Mouse (Mus musculus) lung, postnatal 14 days (tissue): ENCODE results near the gene Lrrc1.

Experiments used
- DNase-seq: peaks from one replicate; pipeline ENCODE4 v3.0.0; 2021

The Lrrc1 gene

GRCm38 (mm10) chr9:77420200-77420585, 124.5 kb downstream of the Lrrc1 start:
- no peak for DNase-seq

DNA sequence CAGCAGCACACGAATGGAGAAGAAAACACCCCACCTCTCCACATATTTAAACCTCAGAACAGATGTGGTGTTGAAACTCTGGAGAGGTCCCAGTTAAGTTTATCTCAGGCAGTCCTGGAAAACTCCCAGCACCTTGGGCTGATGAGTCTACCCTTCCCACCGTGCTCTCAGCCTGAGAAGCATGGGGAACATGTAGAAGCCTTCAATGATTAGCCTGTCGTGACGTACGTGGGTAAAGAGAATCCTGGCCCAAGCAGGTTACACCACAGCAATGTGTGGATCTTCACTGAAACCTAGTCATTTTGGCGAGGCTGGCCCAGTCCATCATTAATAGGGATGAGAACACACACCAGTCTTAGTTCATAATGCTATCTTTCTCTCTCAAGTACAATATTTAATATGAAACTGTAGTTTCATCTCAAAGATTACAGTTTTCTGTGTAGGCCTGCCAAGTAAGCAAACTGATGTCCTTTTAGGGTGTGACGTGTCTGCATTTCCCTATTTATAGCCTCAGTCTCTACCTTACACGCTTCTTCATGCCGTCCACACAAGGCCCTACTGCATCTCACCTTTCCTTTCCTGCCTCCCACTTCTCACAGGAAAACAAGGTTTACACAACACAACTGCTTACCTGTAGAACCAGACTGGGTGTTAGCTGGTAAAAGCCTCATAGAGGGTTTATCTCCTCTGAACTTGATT, 125.0 kb downstream of the Lrrc1 start:
- DNase-seq, result no peak

DNA sequence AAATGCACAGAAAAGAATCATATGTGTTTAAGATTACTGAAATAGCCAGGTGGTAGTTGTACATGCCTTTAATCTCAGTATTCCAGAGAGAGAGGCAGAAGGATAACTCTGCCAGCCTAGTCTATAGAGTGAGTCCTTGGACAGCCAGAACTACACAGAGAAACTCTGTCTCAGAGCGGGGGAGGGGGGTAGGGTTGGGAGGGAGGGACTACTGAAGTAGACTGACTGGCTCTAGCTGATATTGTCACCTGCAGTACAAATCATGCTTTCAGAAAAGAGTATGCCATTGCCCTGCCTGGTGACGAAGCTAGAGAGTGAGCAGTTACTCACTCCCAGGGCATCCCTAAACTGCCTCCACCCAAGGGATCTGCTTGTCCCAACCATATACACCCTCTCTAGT, 125.9 kb downstream of the Lrrc1 start:
- DNase-seq, result no peak

- DNase-seq, result no peak
Measured at GRCm38 (mm10) chr9:77416486-77416885, 128.2 kb downstream of the Lrrc1 start.

GRCm38 (mm10) chr9:77416002-77416401, 128.7 kb downstream of the Lrrc1 start:
- no peak for DNase-seq

- DNase-seq, result no peak
Measured at GRCm38 (mm10) chr9:77411830-77412425, 132.7 kb downstream of the Lrrc1 start.

- DNase-seq, result no peak
Measured at GRCm38 (mm10) chr9:77410968-77411367, 133.7 kb downstream of the Lrrc1 start.

GRCm38 (mm10) chr9:77410524-77410923, 134.1 kb downstream of the Lrrc1 start:
- DNase-seq, result no peak

DNA sequence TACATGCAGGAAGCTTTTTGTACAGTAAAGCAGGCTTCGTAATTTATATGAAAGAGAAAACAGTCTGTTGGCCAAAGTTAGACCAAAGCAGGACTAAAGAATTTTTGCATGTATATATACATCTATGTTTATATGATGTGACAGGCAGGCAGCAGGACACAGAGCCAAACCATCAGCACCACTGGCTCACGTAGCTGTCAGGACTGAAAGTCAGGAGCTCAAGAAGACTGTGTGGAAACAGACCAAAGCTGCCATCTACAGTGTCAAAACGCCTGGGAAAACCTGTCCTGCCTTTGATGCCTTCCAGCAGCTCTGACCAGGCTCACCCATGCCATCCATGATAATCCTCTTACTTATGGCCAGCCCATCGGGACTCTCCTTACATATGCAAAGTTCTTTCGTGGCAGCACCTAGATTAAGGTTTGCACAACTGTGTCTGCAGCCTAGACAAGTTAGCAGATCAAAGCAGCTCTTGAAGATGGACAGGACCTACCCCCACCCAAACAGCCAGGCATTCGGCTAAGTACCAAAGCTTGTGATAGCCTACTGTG, 136.5 kb downstream of the Lrrc1 start:
- DNase-seq, result no peak

GRCm38 (mm10) chr9:77406906-77407305, 137.8 kb downstream of the Lrrc1 start:
- DNase-seq, result peak; percentile 72

- DNase-seq, result no peak
Measured at GRCm38 (mm10) chr9:77404458-77404857, 140.2 kb downstream of the Lrrc1 start.

DNA sequence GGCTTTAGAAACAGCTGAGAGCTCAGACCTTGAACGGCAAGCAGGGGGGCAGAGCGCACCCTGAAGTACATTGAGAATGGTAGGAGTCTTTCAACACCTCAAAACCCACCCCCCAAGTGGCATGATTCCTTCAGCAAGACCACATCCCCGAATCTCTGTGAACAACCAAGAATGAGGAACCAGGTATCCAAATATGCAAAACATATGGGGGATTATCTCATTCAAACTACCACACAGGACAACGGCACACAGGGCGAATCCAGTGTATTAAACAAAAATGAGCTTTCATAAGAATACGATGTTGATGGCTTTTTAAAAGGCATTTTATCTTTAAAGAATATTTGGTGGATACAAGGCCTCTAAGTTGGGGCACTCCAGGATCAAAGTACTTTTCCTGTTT, 140.7 kb downstream of the Lrrc1 start:
- no peak for DNase-seq

DNA sequence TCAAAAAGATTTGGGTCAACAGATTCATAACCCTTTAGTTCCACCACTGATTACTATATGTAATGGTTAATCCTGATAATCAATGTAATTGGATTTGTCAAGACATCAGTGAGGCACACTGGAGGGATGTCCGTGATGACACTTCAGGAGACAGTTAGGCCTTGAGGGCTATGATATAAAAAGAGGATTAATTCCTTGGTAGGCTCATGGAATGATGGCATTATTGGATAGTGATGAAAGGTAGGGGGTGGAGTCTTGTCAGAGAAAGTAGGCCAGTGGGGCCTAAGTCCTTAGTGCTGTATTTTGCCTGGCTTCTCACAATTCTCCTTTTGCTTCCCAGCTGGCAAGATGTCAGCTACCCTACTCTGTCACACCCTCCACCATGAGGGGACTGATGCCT, 141.7 kb downstream of the Lrrc1 start:
- no peak for DNase-seq

GRCm38 (mm10) chr9:77399801-77400200, 144.9 kb downstream of the Lrrc1 start:
- no peak for DNase-seq

- no peak for DNase-seq
Measured at GRCm38 (mm10) chr9:77398856-77399631, 145.6 kb downstream of the Lrrc1 start.

GRCm38 (mm10) chr9:77397027-77397426, 147.6 kb downstream of the Lrrc1 start:
- DNase-seq, result no peak

DNA sequence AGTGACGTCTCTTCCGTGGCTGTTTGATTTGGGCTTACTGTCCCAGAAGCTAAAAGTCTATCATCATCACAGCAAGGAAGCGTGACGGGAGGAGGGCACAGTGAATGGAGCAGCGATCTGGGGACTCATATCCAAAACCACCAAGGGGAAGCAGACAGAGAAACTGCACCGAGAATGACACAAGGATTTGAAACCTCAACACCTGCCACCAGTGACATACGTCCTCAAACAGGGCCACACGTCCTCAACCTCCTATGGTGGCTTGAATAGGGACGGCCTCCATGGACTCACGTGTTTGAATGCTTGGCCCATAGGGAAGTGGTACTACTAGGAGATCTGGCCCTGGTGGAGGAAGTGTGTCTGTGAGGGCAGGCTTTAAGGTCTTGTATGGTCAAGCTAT, 153.4 kb downstream of the Lrrc1 start:
- no peak for DNase-seq

DNA sequence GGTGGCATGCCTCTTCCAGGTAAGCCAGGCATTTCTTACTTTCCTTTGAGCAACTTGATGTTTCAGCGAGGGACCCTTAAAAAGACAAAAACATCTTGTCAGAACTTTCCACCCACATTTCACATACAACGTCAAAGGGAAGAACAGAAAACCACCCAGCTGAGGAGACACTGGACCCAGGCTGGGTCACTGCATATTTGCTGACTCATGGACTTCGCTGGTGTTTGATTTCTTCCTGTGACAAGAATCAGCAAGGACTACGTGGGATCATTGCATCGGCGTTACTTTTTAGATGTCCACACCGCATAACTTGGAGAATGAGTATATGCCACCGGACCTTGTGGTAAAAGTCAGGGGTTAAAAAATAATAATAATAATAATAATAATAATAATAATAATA, 155.7 kb downstream of the Lrrc1 start:
- no peak for DNase-seq

DNA sequence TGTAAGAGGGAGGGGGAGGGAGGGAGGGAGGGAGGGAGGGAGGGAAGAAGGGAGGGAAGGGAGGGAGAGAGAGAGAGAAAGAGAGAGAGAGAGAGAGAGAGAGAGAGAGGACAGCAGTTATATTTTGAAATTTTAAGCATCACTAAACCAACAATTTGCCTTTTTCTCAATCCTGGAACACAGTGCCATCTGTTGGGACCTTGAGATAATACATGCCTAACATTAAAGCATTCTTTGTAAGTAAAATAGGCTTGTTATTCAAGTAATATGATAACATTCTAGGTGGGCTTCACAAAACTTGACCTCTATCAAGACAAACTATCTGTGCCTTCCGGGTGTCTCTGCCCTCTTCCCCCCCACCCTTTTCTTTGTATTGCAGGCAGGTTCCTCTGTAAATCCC, 157.9 kb downstream of the Lrrc1 start:
- DNase-seq, result no peak

DNA sequence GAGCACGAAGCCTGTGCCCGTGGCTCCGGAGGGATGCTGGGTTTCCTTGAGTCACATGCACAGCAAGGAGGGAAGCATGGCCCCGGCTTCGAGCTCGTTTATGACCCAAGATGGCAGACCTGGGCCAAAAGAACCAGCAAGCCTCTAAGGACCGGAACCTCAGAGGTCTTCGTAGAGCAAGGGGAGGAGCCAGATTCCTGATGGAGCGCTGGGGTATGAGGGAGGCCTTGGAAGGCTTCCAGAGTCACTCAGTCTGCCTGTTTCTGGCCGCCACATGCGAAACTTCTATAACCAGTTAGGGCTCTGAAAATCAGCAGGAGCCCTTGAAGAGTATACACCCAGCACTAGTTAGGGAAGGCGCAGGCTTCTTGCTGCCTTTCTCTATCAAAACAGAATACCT, 159.1 kb downstream of the Lrrc1 start:
- DNase-seq, result no peak

- DNase-seq, result no peak
Measured at GRCm38 (mm10) chr9:77384651-77385050, 160.0 kb downstream of the Lrrc1 start.

- DNase-seq, result no peak
Measured at GRCm38 (mm10) chr9:77383951-77384350, 160.7 kb downstream of the Lrrc1 start.

- no peak for DNase-seq
Measured at GRCm38 (mm10) chr9:77382514-77382913, 162.2 kb downstream of the Lrrc1 start.

- DNase-seq, result peak; percentile 85
Measured at GRCm38 (mm10) chr9:77381565-77381964, 163.1 kb downstream of the Lrrc1 start.
